Mouse (Mus musculus): ENCODE results near the gene 4930544D05Rik.

Gene 4930544D05Rik

DNA sequence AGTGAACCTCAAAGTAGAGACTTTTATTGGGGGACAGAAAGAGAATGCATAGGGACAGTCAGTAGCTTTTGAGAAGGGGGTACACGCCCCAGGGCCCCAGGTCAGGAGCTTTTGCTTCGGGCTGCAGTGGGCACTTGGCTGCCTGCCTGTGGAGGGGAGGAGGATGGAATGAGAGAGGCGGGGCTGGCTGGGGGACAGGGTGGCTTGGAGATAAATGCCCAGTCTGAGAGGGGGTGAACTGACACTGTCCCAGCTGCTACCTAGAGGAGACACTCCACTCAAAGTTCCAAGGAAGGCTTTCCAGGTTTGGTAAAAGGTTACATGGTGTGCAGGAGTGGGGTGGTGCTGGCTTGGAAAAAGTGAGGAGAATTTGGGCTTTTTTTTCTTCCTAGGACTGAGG is 41.3 kb downstream of the 4930544D05Rik start, which contains the start of gene Eno3:
Gene Eno3, plus strand, starts transcription at position 239 of the 400 bp plus-strand sequence.
- peak in 1 of 2 experiments; percentile 47 for DNase-seq

DNA sequence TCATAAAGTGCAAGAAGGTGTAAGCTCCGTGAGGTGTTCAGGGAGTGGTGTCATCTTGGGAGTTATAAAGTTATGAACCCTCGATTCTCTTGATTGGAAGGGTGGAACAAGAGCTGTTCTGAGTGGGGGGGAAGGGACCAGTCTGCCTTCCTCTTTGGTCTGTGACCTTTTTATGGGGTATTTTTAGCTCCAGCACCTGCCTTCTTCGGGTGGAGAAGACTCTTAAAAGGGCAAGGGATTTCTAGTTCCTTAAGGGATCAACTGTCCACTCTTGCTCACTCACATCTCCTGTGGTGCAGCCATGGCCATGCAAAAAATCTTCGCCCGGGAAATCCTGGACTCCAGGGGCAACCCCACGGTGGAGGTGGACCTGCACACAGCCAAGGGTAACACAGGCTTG is 41.9 kb downstream of the 4930544D05Rik start:
- no peak for DNase-seq

DNA sequence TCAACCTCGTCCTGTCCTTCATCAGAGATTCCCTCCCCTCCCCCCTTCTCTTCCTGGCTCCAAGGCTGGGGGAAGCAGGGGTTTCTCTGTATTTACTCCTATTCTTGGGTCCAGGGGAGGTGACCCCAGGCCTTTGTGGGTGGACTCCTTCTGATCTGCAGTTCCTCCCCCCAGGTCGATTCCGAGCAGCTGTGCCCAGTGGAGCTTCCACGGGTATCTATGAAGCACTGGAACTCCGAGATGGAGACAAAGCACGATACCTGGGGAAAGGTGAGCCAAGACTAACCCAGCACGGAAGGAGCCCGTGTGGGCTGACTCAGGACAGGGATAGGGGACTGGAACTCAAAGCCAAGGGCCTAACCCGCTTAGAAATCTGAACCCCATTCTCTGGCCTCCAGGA is 42.3 kb downstream of the 4930544D05Rik start:
- no peak for DNase-seq

DNA sequence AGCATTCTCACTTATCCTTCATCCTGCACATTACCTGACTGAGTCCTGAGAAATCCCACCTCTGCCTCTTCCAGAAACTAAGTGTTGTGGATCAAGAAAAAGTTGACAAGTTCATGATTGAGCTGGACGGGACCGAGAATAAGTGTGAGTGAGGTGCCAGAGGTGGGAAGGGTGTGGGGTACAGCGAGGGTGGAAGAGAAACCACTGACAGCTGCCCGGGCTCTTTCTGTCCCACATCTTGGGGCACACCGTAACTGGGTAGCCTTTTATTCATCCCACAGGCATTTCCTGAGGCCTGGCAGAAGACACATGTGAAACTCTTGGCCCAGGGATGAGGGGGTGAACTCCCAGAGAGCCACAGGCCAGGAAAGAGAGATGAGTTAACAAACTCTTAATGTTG is 42.9 kb downstream of the 4930544D05Rik start:
- no peak for DNase-seq

DNA sequence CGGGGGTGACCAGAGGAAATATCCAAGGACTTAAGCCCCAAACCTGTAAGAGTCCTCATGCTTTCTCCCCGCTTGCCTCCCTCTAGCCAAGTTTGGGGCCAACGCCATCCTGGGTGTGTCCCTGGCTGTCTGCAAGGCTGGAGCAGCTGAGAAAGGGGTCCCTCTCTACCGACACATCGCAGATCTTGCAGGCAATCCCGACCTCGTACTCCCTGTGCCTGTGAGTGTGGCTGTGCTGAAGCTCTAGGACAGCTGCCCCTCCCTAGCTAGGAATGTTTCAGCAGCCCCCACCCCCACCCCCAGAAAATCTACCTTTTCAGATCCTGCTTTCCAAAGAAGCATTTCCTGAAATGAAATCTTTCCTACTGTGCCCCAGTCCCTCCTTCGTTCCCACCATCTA is 43.3 kb downstream of the 4930544D05Rik start:
- no peak for DNase-seq

DNA sequence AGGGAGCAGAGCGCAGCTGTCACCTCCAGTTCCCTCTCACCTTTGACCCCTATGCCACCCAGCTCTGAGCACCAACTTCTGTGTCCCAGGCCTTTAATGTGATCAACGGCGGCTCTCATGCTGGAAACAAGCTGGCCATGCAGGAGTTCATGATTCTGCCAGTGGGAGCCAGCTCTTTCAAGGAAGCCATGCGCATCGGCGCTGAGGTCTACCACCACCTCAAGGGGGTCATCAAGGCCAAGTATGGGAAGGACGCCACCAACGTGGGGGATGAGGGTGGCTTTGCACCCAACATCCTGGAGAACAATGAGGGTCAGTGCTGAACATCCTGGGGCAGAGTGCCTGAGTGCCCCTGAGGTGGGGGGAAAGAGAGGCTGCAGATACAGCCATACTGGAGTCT is 44.9 kb downstream of the 4930544D05Rik start:
- no peak for DNase-seq

DNA sequence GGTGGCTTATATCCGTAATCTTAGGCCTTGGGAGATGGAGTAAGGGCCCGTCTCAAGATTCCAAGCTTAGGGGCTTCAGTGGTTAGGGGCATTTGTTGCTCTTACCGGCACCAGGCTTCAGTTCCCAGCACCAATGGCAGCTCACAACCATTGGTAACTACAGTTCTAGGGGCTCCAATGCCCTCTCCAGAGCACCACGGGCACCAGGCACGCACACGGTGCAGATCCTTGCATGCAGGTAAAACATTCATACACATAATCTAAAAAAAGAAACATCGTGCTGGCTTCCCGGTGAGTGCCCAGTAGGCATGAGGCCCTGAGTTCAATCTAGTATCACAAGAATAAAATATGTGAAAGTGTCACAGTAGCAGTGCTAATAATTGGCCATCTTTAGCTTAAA is 47.5 kb downstream of the 4930544D05Rik start:
- no peak for DNase-seq

DNA sequence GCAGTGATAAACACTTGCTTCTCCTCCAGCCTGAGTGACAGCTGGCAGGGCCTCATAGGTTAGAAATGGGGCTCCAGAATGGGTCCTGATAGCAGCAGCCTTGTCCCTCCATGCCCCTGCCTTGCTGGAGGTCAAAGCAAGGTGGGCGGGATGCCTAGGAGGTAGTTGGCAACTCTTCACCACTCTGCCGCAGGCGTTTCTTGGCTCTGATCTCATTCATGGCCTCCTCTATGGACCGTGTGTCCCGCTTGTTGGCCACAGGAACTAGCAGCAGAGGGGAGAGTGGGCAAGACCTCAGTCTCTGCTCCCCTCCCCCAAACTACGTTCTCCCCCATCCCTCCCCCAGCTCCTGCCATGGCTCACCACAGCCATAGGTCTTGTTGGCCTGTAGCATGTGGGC is 48.3 kb downstream of the 4930544D05Rik start:
- no peak for DNase-seq

DNA sequence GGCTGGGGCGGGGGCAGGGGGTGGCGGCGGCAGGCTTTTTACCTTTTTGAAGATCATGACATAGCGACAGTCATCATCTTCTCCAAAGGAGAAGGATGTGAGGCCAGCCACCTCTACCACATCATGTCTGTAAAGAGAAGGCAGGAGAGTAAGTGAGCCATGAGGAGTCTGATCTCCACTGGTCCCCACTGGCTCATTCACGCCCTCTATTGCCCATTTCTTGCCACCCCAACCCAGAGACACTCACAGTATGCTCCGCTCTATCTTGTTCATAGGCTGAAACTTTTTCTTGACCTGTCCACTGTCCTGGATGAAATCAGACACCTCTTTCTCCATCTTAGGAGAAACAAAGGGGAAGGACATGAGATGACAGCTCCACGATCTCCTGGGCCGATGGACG is 49.1 kb downstream of the 4930544D05Rik start:
- DNase-seq, result no peak

Data from kidney, postnatal 25 days (tissue).